Mouse (Mus musculus) left cerebral cortex, adult 8-10 months (tissue): Measurements from ENCODE around the gene Mpp6. TPM values are rescaled to one million over a fixed set of nuclear protein-coding genes. Genes with fewer than 3 reads are reported as not detected.
A peak's percentile ranks its signal among the peaks of the same experiment; 100 is the strongest.

ENCODE experiments used
- DNase-seq, 2 experiments: peaks; one replicate each; pipeline ENCODE4 v3.0.0; 2022; ENCODE audit warnings: low spot score in 2 of 2
- total RNA-seq, 4 experiments: library from RNA; stranded (reverse); gene quantifications; 2 replicates each; pipeline ENCODE4 v1.2.4; 2022

The Mpp6 gene
- 10 to 100 TPM; 80.6 to 86.2 (median 83.3) TPM for total RNA-seq

DNA sequence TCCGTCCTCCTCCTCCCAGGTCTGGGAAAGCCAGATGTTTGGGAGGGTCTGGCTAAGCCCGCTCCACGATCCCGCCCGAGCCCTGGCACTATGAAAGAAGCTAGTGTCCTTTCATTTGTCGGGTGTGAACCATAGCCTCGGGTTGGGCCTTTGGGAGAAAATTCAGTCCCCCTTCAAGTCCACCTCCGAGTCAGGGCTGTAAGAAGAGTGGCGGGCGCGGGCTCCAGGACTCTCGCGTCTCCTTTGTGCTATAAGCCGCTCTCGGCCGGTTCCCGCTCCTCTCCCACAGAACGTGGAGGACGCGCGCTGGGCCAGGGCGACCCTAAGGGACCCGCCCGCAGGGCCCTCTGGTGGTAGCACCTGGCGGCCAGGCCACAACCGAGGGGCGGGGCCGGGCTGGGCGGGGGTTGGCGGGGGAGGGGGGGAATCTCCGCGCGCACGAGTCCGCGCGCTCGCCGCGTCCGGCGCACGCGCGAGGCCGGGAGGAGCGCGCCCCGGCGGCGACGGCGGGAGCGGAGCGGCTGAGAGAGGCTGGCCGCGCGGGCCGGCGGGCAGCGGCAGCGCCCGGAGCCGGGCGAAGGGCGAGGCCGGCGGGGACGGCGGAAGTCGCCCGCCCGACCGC lies at the start of gene Mpp6:
TSS of gene Mpp6 (plus strand) at position 485 of the 622 bp plus-strand sequence.
- peak; percentile 43 to 55 for DNase-seq

DNA sequence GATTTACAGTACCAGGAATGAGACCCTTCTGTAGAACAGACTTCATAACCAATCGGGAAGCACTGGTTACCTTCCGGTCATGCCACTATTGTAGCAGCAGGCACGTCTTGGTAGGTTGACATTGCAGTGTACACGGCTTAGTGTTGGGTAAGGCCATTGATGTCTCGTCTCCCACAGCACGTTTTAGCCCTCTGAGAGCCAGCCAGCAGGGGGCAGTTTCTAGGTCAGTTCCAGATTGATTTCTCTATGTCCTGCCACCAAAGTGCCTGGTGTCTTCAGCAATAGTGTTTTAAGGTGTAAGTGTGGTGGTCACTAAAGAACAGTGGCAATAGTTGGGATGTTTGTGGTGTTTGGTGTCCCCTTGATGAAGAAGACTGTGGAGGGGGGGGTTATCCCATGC lies 43.9 kb upstream of the Mpp6 start:
- DNase-seq = no peak

DNA sequence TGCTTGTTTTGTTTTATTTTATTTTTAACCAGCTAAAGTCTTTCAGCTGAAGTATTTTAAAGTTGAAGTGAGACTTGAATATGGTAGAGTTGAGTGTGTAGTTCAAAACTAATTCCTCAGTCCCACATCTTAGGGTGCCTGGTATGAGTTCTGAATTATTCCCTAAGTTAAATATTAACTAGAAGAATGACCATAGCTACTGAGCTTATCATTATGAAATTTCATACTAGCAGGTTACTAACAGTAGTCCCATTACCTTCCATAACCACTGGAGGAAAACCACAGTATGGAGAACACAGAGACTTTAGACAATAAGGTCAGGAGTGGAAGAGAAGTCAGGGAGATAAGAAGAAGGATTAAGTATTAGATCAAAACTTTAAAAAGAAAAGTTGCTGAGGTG lies 41.6 kb upstream of the Mpp6 start:
- DNase-seq = no peak

DNA sequence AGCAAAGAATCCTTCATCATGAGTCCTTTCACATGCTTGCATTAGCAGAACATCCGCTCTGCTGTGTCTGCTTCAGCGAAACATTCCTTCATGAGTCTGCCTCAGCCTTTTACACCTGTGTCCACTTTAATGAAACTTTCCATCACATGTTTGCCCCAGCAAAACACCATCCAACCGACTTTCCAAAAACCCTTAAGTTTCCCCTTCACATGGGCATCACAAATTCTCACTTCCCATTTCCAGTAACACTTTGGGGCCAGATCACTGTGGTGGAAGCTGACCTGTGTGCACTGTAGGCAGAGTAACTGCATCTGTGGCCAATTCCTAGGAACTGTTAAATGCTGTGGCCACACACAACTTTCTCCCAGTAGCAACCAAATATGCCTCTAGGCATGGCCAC lies 34.8 kb upstream of the Mpp6 start:
- no peak for DNase-seq

DNA sequence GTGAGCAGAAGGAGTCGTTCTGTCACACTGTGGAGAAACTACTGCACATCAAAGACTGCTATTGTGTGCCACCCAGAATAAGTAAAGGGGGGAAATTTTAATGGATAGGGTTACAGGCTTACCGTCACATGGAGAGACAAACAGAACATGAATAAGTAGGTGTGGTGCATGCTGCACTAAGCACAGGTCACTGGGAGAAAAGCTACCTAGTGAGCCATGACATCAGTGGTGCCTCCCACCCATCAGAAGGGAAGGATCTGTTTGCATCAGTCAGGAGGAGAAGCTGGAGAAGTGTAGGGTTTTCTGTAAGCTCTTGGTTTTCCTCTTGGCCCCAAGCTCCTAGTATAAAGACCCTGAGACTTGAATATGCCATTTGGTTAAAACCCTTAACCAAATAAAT lies 33.6 kb upstream of the Mpp6 start:
- no peak for DNase-seq

DNA sequence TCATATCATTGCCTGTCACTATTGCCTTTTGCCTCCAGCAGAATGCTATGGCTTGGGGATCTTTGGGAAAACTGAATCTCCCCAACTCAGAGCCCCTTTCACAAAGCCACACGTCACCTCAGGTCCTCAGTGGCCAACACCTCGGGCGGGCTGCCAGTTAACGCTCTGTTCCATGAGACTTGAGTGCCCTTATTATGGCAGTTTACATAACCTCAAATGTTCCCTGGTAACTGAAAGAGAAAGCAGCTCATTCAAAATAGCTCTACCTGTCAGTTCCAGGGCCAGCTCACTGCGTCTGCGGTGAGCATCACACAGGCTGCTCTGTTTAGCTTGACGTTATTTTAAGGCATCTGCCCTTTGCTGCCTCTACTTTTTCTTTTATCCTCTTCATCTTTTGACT lies 29.6 kb upstream of the Mpp6 start:
- no peak for DNase-seq

DNA sequence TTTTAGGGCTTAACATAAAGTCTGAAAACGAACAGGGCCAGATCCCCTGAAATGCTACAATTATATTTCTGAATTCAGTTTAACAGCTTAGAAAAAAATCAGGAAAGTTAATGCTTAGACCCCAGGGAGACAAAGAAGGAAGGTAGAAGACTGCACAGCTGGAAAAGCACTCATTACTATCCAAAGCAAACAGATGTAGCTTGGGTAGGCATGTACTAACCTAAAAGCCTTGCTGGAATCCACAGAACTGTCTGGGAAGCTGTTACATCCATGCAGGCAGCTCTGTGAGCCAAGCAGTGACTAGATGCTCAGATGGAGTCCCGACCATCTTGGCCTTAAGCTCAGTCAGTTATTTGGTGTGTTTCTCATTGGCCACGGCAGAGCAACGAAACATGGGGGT lies 24.8 kb upstream of the Mpp6 start:
- DNase-seq = no peak

DNA sequence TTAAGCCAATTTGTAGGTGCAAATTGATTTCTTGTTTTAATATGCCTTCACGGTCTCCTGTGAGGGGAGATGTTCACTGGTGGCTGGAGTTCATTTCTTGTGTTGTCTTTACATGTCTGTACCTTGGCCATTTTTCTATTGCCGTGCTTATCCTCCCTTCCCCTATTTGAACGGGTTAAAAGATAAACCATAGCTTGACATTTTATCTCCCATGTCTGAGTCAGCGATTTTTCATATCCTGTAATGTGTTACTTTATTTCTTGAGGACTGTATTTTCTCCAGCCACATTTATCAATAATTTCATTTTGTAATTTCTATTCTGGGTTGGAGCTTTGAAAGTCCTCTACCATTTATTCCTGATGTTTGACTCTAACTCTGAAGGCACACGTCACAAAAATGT lies 20.7 kb upstream of the Mpp6 start:
- DNase-seq = no peak

DNA sequence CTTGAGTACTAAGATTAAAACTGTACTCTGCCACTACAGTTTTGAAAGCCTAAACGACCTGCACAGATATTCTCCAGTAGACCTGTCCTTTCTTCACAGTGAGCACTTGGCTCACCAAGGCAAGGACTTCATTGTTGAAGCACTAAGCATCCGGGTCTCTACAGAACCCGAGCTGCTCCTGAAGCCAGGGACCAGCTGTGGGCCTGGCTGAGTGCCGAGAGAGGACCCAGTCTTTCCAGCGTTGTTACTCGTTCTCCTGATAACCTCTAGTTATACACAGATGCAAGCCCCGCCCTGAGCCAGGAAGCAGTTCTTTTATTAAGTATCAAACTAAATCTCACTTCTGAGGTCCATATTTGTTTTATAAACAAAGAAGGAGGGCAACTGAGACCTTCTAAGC lies 19.8 kb upstream of the Mpp6 start:
- DNase-seq = no peak

DNA sequence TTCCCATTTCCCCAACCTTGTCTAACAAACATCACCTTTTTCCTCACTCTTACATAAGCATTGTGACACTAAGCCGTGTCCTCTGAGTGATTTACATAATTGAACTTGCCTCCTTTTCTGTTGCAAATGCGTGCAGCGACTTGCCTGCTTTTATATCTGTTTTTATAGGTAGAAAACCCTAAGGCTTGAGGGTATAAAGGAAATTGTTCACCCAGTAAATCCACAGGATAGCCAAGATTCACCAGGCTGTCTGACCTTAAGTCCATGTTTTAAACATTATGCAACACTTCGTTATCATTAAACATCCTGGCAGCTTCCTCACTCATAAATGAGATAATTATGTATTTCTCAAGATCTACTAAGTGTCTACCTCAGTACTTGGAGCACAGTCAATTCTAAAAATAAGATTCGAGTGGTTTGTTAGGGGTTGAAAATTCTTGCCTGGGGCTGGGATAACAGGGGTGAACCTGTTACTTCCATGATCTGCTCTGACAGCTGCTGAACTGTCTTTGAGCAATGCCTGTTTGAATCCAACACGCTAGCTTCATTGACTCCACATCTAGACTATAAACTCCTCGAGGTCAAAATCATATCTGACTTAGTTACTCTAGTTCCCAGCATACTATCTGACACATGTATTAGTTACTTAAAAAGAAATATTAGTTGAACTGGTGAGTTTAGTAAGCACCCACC lies 18.4 kb upstream of the Mpp6 start:
- DNase-seq = no peak

DNA sequence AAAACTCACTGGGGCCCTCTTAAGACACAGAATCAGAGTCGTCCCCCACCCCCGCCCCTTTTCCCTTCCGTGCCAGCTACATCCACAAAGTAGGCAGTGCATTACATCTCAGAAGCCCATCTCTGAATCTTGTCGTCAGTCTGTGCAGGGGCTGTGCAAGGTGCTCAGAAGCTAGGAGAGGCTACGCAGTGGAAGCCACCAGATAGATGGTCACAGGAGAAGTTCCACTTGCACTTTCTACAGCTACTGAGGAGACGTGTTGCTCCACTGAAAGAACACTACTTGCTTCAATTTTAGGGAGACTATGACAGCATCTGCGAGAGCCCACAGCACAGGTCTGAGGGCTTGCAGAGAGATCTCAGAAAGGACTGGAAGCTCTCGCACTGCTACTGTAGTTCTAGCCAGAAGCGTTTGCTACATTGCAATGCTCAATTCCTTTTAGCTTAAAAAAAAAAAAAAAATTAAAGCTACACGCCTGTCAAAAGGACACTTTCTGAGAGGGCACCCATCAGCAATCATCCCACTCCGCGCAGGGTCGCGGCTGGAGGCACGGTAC lies 762 bp upstream of the Mpp6 start:
- DNase-seq = peak; percentile 6 to 12

DNA sequence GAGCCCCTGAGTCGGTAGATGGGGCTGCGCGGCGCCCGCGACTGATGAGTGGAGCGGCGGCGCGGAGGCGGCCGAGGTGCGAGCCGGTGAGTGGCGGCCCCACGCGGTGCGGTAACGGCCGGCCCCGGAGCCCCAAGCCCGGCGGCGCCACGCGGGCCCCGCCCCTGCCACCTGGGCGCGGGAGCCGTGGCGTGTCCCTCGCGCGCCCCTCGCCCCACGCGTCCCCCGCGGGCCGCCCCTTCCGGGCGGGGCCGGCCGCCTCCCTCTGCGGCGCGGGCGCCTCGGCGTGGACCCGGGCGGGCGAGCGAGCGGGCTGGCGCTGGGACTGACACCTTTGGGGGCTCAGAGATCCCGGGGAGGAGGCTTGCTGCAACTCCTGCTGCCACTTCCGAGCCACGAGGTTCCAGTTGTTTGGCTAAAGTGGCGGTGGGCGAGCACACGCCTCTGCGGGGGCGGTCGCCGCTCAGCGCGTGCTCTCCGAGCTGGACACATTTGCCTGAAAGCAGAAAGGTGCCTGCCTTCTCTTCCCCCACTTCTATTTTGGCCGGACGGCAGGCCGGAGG lies 419 bp downstream of the Mpp6 start:
- peak; percentile 19 to 33 for DNase-seq

DNA sequence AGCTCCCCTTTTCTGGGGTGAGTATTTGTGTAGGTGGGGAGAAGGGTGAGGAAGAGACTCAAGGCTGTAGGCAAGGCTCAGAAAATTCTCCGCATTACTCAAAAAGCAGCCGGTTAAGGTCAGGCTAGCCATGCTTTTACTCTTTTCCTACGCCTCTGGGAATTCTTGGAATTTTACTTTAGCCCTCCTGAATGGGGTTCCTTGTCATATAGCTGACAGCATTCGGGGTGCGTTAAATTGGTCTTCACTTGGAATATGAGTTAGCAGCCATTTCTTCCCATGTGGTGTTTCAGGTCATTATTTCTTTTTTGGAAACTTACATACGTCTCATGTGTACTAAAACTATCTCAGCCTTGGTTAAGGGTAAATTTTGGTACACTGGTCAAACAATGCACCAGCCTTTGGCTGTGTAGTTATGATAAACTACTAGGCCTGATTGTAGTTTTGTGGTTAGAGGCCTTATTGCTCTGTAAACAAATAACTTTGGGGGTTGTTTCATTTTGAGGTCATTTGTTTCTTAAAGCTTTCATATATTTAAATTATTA lies 1.1 kb downstream of the Mpp6 start:
- DNase-seq = peak in 1 of 2 experiments; percentile 7

DNA sequence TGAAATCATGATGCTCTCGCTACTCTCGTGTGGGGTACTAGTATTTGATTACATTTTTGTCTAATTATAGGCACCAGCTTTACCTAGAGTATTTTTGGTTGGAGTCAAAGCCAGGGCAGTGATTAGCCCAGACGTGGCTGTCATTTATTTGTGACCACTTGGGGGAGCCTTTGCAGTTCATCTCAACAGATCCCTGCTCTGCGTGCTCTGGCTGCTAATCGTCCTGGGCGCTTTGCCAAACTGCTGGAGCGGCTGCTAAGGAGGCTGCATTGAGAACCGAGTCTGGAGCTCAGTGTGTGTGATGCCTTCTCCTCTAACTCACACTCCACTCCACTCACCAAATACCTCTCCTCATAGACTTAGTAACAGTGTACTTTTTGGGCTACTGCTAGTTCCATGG lies 2.7 kb downstream of the Mpp6 start:
- DNase-seq = peak; percentile 88 to 91

DNA sequence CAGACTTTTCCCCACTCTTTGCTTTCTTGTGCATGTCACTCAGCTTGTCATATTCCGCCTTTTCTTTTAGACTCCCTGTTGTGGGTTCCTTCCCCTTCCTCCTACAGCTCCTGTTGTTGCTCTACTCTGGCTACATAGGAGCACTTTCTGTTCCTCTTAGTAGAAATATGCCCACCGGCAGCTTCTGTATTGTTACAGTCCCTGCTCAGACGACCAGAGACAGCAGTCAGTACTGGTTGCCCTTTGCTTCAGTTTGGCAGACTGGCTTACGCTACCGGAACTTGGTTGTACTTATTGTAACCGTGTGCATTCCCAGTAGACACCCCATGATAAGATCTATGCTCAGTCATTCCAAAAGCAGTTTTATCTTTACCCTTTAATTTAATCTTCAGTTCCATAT lies 4.2 kb downstream of the Mpp6 start:
- no peak for DNase-seq

DNA sequence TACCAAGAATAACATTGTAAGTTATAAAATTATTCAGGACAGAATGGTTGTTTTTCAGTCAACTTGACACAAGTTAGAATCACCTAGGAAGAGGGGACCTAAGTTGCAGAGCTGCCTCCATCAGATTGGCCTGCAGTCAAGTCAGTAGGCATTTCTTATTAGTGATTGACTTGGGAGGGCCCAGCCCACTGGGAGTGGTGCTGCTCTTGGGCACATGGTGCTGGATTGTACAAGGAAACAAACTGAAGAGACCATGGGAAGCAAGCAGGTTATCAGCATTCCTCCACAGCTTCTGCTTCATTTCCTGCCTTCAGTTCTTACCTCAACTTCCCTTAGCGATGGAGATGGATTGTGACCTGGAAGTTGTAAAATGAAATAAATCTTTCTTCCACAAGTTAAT lies 10.9 kb downstream of the Mpp6 start:
- no peak for DNase-seq

DNA sequence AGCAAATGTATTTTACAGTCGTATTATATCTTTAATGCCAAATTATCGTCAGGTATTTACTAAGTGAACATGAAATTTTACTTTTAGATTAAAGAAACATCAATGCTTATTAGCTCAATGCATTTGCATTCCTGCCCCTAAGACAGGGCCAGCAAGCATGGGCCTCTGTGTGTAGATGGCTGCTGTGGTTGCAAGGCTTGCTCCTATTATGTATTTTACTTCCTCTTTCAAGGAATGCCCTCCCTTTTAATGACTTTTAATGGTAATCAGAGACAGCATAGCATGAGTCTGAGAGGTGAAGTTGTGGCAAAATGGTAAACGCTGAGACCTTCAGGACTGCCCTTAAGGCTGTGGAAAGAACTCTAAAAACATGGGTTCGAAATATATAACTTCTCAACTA lies 12.8 kb downstream of the Mpp6 start:
- no peak for DNase-seq

DNA sequence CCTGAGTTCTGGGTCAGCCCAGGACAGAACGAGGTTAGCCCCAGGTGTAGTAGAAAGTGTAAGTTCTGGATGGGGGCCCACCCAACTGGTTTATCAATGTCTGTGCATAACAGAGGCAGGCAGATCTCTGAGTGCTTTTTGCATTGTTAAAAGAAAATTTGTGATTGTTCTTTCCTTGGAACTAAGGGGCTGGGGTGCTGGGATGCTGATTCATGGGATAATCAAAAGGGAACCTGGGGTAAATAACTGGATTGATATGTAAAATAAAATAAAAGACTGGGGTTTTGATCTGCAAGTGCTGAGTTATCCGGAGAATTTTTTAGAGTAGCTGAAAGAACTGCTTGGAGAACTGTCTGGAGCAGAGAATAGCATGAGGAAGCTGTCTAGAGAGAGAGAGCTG lies 14.2 kb downstream of the Mpp6 start:
- no peak for DNase-seq

DNA sequence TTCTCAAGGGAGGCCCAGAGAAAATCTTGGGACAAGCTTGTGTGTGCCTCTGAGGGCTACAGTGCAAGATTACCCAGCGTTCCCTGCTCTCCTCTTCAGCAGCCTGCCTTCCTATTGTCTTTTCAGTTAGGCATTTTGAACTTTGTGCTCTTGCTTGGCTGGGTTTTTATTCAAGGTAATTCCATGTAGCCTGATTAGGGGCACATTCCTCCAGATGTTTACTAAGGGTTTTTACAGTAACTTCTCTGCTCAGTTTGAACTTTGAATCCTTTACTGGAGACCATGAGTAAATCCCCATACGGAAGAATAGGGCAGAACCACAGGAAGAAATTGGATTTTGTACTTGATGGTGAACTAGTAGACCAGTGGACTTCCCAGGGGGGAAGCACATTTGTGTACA lies 16.3 kb downstream of the Mpp6 start:
- DNase-seq = no peak

DNA sequence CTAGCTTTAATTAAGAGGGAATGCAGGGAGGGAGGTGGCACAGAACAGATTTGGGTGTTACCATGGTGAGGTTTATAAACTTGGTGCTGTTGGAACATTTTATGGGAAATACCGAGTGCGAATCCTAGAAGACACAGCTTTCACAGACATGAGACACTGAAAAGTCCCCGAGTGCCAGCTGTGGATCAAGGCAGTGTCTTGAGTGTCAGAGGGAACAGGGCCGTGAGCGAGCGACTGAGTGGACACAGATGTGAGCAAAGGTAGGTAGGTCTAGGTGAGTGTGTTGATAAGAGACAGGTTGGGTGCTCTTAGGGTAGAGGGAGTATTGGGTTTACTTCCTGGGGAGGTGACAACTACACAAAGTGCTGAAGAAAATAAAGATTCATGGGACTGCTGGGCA lies 17.5 kb downstream of the Mpp6 start:
- DNase-seq = no peak

DNA sequence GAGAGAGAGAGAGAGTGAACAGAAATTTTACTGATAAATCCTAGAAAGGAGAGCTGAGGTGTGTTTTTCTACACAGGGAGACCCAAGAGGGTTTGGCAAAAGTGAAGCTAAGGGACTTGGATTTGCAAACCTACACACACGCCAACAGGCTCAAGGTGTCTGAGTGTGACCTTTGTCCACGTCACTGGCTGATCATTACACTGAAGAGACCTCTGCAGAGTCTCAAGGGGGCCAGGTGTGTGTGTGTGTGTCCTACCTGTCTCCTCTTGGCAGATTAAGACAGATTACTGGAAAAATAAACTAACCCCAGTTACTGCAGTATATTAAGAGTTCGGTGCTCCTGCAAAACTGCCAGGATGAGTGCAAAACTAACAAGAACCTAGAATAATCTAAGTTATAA lies 27.6 kb downstream of the Mpp6 start:
- DNase-seq = no peak

DNA sequence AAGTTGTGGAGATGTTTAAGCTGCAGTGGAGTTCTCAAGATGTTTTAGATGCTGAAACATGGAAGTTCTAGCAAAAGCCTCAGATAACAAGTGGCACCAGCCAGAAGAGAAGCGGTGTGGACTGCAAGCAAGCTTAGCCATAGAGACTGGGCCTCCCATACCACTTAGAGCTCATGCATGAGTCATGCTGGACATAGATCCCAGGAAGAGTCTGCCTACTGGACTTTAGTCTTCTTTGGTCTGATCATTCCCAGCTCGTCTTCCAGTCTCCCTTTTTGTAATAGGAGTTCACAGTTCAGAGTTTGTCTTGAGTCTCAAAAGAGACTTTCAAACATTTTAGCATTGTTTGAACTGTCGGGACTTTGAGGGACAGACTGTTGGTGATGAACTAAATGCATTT lies 29.5 kb downstream of the Mpp6 start:
- no peak for DNase-seq

DNA sequence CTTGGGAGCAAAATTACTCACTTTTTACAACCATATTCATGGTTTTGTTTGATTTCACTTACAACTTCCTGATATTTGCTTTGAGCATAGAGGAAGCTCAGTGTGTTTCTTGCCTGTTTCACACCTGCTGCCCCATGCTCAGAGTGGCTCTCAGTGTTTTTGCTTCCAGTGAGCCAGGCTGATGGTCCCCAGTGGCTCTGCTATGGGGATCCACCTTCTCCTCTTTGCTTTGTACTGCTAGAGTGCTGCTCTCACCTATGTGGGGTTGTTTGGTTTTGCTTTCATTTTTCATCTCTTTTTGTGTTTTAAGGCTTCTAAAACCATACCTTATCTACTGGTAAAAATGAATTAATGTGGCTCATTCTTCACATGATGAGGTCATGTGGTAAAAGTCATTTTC lies 36.1 kb downstream of the Mpp6 start:
- no peak for DNase-seq
